Mouse (Mus musculus): ENCODE data around the gene Gm9821.

DNA sequence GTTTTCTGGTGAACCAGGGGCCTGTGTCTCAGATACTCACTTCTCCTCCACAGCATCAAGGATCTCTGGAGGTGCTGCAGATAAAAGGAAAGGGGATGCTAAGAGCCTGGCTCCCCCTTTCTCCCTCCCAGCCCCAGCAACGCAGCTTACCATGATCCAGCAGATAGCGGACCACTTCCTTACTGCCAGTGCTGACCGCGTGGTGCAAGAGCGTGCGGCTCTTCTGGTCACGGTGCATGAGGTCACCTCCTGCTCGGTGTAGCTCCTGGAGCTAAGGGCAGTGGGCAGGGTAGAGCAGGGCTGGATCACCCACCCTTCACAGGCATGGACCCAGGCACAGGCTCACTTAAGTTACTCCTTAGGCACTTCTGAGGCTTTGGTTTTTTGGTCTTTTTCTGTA lies 11.5 kb upstream of the Gm9821 start:
- TF ChIP-seq ZKSCAN1 (IDR thresholded peaks at IDR 0.05; ENCODE audit: low read depth, low read length), result no peak
- TF ChIP-seq CTCF (IDR thresholded peaks at IDR 0.05 in 2 of 3, conservative IDR thresholded peaks at IDR 0.05 in 1 of 3; ENCODE audit: control insufficient read depth in 1 of 3, insufficient read depth in 1 of 3, low read depth in 2 of 3, low read length in 3 of 3, poor library complexity in 1 of 3, severe bottlenecking in 1 of 3), result no peak
- TF ChIP-seq ETS1 (IDR thresholded peaks at IDR 0.05; ENCODE audit: low read depth, low read length), result no peak
- TF ChIP-seq TCF12 (IDR thresholded peaks at IDR 0.05; ENCODE audit: low read depth, low read length), result no peak
- no peak for TF ChIP-seq NRF1 (IDR thresholded peaks at IDR 0.05; ENCODE audit: insufficient read depth, low read depth, low read length, poor library complexity, severe bottlenecking)
- peak in 1 of 2 experiments; percentile 20; a peak in 1 of 4 replicates for TF ChIP-seq POLR2A (IDR thresholded peaks at IDR 0.05; ENCODE audit: control insufficient read depth in 1 of 2, insufficient read depth in 1 of 2, low read depth in 1 of 2, low read length in 2 of 2, poor library complexity in 1 of 2)
- TF ChIP-seq POLR2AphosphoS5 (IDR thresholded peaks at IDR 0.05; ENCODE audit: borderline replicate concordance, low read depth, low read length), result no peak
- TF ChIP-seq EP300 (IDR thresholded peaks at IDR 0.05; ENCODE audit: low read depth in 1 of 2, low read length in 2 of 2), result no peak
- TF ChIP-seq MAX (IDR thresholded peaks at IDR 0.05; ENCODE audit: low read length), result no peak
- no peak for TF ChIP-seq GATA1 (IDR thresholded peaks at IDR 0.05; ENCODE audit: low read depth, low read length)
- TF ChIP-seq RCOR1 (IDR thresholded peaks at IDR 0.05; ENCODE audit: low read depth, low read length), result no peak

Data from MEL (cell line).